8 mouse cellular contexts compared by ENCODE assay signal in genomic region chr5:4757902-4758301, GRCm38 (mm10). TPM values are rescaled to one million over a fixed set of nuclear protein-coding genes. Genes with fewer than 3 reads are reported as not detected.
DNase-seq lines count a peak whose midpoint lies in the region; ATAC-seq lines count a peak whose summit lies in the region.

Gene Fzd1, minus strand, starts transcription at chr5:4758035.

- under 1% methylated on average over 29 of the region's 33 CpGs for WGBS in hindbrain, embryonic 13.5 days

- peak; percentile 81 for DNase-seq in R1 (ENCODE audit: low read depth, low spot score)
- DNase-seq in cerebellum, postnatal 25 days = peak; percentile 88 to 90
- DNase-seq in frontal cortex, postnatal 36 days (ENCODE audit: low spot score in 2 of 2) = peak; percentile 88 to 90
- peak; percentile 88 to 91 for DNase-seq in layer of hippocampus, postnatal 36 days
- DNase-seq in lung, postnatal 14 days = peak; percentile 92
- DNase-seq in retina, adult 2 months (ENCODE audit: low read depth, low spot score) = peak; percentile 32
- peak; percentile 92 to 94 for DNase-seq in urinary bladder, postnatal 36 days (ENCODE audit: low spot score in 2 of 2)

- peak within 1 kb of the TSS; percentile 94 for H3K27ac ChIP-seq in hindbrain, embryonic 13.5 days

- ATAC-seq in hindbrain, embryonic 13.5 days (ENCODE audit: low FRiP score) = peak; percentile 95

- peak within 1 kb of the TSS; percentile 88 for H3K9ac ChIP-seq in hindbrain, embryonic 13.5 days

- peak within 1 kb of the TSS; percentile 99 for H3K4me2 ChIP-seq in hindbrain, embryonic 13.5 days

- peaks cover 39% of the 10 kb centered on the region for H3K27me3 ChIP-seq in hindbrain, embryonic 13.5 days

- no peaks in the 10 kb centered on the region for H3K9me3 ChIP-seq in hindbrain, embryonic 13.5 days

- H3K36me3 ChIP-seq in hindbrain, embryonic 13.5 days = no peaks in the 10 kb centered on the region

- peak within 1 kb of the TSS; percentile 82 for H3K4me3 ChIP-seq in hindbrain, embryonic 13.5 days

- peaks cover 39% of the 10 kb centered on the region for H3K4me1 ChIP-seq in hindbrain, embryonic 13.5 days (replicated peaks)

RNA-seq across cellular contexts. Expression of gene Fzd1, which starts in this region (rescaled TPM):
- 10.0 and 10.3 TPM in 2 replicates for polyA plus RNA-seq in hindbrain, embryonic 13.5 days (2015; fragmentation: Nextera tagmentation; extraction: Ambion mirVana)
- 10 to 100 TPM in 1 of 2 experiments, 1 to 10 TPM in 1; 9.9 to 11.8 TPM for total RNA-seq in layer of hippocampus, postnatal 36 days (2021)

Comparison
In these comparisons a context has a peak if more than half of its experiments do, and no peak if none do; other contexts are left out.
1. Peak in every context shown above with its lines: DNase-seq, ATAC-seq, H3K4me3 ChIP-seq and H3K27ac ChIP-seq.
2. DNase-seq: peak in every context shown above with its lines; median percentile 93 in urinary bladder, postnatal 36 days; 92 in lung, postnatal 14 days; 90 in layer of hippocampus, postnatal 36 days; 89 in cerebellum, postnatal 25 days; 89 in frontal cortex, postnatal 36 days; 81 in R1; 32 in retina, adult 2 months.